Comparison of ENCODE assay signal across 22 mouse cellular contexts in the genomic region with DNA sequence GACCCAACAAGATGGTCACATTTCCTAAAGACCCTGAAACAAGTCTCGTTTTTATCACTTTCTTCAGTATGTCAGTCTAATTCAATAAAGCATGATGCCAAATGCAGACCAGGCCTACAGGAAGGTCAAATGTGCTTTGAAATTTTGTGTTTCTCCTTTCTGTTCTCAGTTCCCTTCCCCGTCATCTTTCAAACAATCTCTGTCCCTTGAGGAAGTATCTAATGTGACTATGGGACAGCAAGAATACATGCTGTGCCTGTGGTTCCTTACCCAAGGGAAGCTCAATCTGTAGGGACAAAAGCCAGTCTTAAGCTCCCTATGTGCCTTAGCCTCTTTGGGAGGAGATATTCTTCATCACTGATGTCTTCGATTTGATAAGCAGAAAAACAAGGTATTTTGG. TPM values are rescaled to one million over a fixed set of nuclear protein-coding genes. Genes with fewer than 3 reads are reported as not detected.
DNase-seq lines count a peak whose midpoint lies in the region; ATAC-seq and TF ChIP-seq lines count a peak whose summit lies in the region.
"Had no signal": no experiment of that assay in that cellular context is flagged by ENCODE, and none has a peak within 500 bp of the region (broad histone marks: within the 10 kb centered on the region; RNA-seq: fewer than 3 reads in every experiment).

No protein-coding gene starts in this region.

- 74% methylated on average over 3 of the region's 3 CpGs for WGBS in liver, adult 2 months
- WGBS in liver, postnatal 0 days (ENCODE audit: insufficient replicate concordance), result 70% methylated on average over 3 of the region's 3 CpGs

- DNase-seq in liver, adult 2 months (ENCODE audit: extremely low read depth, low read depth, low spot score), result peak; percentile 38
- no peak for DNase-seq in liver, postnatal 0 days
- peak; percentile 25 for DNase-seq in CH12.LX (ENCODE audit: extremely low read depth)
- DNase-seq in left cerebral cortex, postnatal 36 days (ENCODE audit: low spot score in 2 of 2), result no peak
- DNase-seq in left cerebral cortex, adult 18-20 months (ENCODE audit: low spot score in 2 of 2), result no peak
- DNase-seq in natural killer cell, adult 2 months (ENCODE audit: low spot score in 2 of 2), result no peak
- DNase-seq: adrenal gland, adult 8-10 months; adrenal gland, postnatal 36 days; cerebellum, adult 11-12 months; cerebellum, adult 9-11 months; cerebellum, postnatal 36 days; gastrocnemius, postnatal 36 days had no signal

- H3K27me3 ChIP-seq in liver, adult 2 months (ENCODE audit: control insufficient read depth, insufficient read depth, low read length), result no peaks in the 10 kb centered on the region
- H3K27me3 ChIP-seq in liver, postnatal 0 days (ENCODE audit: insufficient read depth, low read length), result no peaks in the 10 kb centered on the region
- H3K27me3 ChIP-seq in CH12.LX (replicated peaks), result no peaks in the 10 kb centered on the region
- H3K27me3 ChIP-seq: heart, embryonic 15.5 days had no signal

- no peak for TF ChIP-seq EP300 in liver, postnatal 0 days (IDR thresholded peaks at IDR 0.05; ENCODE audit: low read depth)
- peak; percentile 64; the same call in 1 of the 2 replicates for TF ChIP-seq EP300 in CH12.LX (IDR thresholded peaks at IDR 0.05; ENCODE audit: low read length)

- no peaks in the 10 kb centered on the region for H3K79me2 ChIP-seq in liver, adult 2 months (ENCODE audit: control insufficient read depth, insufficient read depth, low read length)
- no peaks in the 10 kb centered on the region for H3K79me2 ChIP-seq in CH12.LX (replicated peaks; ENCODE audit: control insufficient read depth, extremely low read depth, insufficient read depth, poor library complexity, severe bottlenecking)

- no peak for ATAC-seq in liver, postnatal 0 days
- peak; percentile 75 for ATAC-seq in granulocyte monocyte progenitor cell, adult 5-6 weeks (replicated peaks; ENCODE audit: poor library complexity, severe bottlenecking)
- ATAC-seq in monocyte, adult 5-6 weeks (replicated peaks; ENCODE audit: insufficient number of reproducible peaks, low FRiP score, low TSS enrichment, poor library complexity, severe bottlenecking), result peak; percentile 59
- ATAC-seq: forebrain, embryonic 14.5 days had no signal

- H3K4me1 ChIP-seq in liver, adult 2 months (ENCODE audit: control insufficient read depth, insufficient read depth, low read length), result no peaks in the 10 kb centered on the region
- H3K4me1 ChIP-seq in liver, postnatal 0 days (ENCODE audit: insufficient read depth), result no peaks in the 10 kb centered on the region
- peaks cover 3 to 42% of the 10 kb centered on the region in 2 experiments; a peak in 3 of 4 replicates for H3K4me1 ChIP-seq in CH12.LX (ENCODE audit: control insufficient read depth in 1 of 2, insufficient read depth in 2 of 2)
- H3K4me1 ChIP-seq: embryonic facial prominence, embryonic 10.5 days; forebrain, embryonic 10.5 days; heart, embryonic 15.5 days; hindbrain, embryonic 10.5 days had no signal

- TF ChIP-seq POLR2A in liver, adult 2 months (IDR thresholded peaks at IDR 0.05; ENCODE audit: extremely low read depth, insufficient read depth, low read length), result no peak
- TF ChIP-seq POLR2A in CH12.LX (IDR thresholded peaks at IDR 0.05; ENCODE audit: low read depth, low read length), result no peak

- dilution Hi-C loops in CH12.LX (cut with MboI; ENCODE audit: extremely low pct_ligation_motif_present, extremely low pct_unique_long_range_greater_than_20kb, low sequenced_read_pairs), result no loop called here

- H3K9me3 ChIP-seq in liver, postnatal 0 days (ENCODE audit: low read length), result no peaks in the 10 kb centered on the region
- H3K9me3 ChIP-seq in CH12.LX (replicated peaks; ENCODE audit: low read length), result no peaks in the 10 kb centered on the region
- H3K9me3 ChIP-seq: embryonic facial prominence, embryonic 10.5 days; forebrain, embryonic 10.5 days; heart, embryonic 15.5 days; hindbrain, embryonic 10.5 days had no signal

- no peak for TF ChIP-seq RAD21 in CH12.LX (IDR thresholded peaks at IDR 0.05; ENCODE audit: low read depth, low read length)

- no peak overlapping the region for H3K4me2 ChIP-seq in liver, postnatal 0 days (ENCODE audit: low read depth, low read length)
- H3K4me2 ChIP-seq in CH12.LX (ENCODE audit: insufficient read depth, low read depth, poor library complexity, severe bottlenecking), result no peak overlapping the region
- H3K4me2 ChIP-seq: heart, embryonic 11.5 days; heart, embryonic 15.5 days; hindbrain, embryonic 14.5 days had no signal

- no peak overlapping the region for H3K9ac ChIP-seq in liver, adult 2 months (ENCODE audit: low read depth, low read length)
- H3K9ac ChIP-seq in liver, postnatal 0 days (replicated peaks), result no peak overlapping the region
- no peak overlapping the region for H3K9ac ChIP-seq in CH12.LX (ENCODE audit: insufficient read depth, low read depth)
- H3K9ac ChIP-seq: heart, embryonic 15.5 days; hindbrain, embryonic 14.5 days had no signal

- no peaks in the 10 kb centered on the region for H3K36me3 ChIP-seq in liver, adult 2 months (ENCODE audit: control insufficient read depth, insufficient read depth, low read length)
- no peaks in the 10 kb centered on the region for H3K36me3 ChIP-seq in liver, postnatal 0 days (replicated peaks; ENCODE audit: insufficient read depth, low read length)
- no peaks in the 10 kb centered on the region for H3K36me3 ChIP-seq in CH12.LX (replicated peaks in 1 of 2; ENCODE audit: control insufficient read depth in 1 of 2, insufficient read depth in 1 of 2, low read length in 1 of 2)
- H3K36me3 ChIP-seq: embryonic facial prominence, embryonic 10.5 days; forebrain, embryonic 10.5 days; heart, embryonic 15.5 days; hindbrain, embryonic 10.5 days had no signal

- in situ Hi-C loops in CH12.LX (cut with MboI; ENCODE audit: low pct_ligation_motif_present, low pct_unique_long_range_greater_than_20kb, low sequenced_read_pairs), result no loop called here

- no peak for TF ChIP-seq CTCF in liver, adult 2 months (IDR thresholded peaks at IDR 0.05; ENCODE audit: low read depth, low read length)
- TF ChIP-seq CTCF in liver, postnatal 0 days (IDR thresholded peaks at IDR 0.05; ENCODE audit: low read depth), result no peak
- TF ChIP-seq CTCF in CH12.LX (conservative IDR thresholded peaks at IDR 0.05 in 1 of 2, IDR thresholded peaks at IDR 0.05 in 1 of 2; ENCODE audit: low read depth in 2 of 2, low read length in 2 of 2), result no peak

- H3K4me3 ChIP-seq in liver, adult 2 months (ENCODE audit: insufficient read depth, low read depth, low read length), result no peak overlapping the region
- H3K4me3 ChIP-seq in liver, postnatal 0 days (ENCODE audit: low read depth, low read length), result no peak overlapping the region
- H3K4me3 ChIP-seq in CH12.LX (replicated peaks in 1 of 3; ENCODE audit: low read depth in 2 of 3, low read length in 2 of 3, poor library complexity in 1 of 3), result no peak overlapping the region
- H3K4me3 ChIP-seq: embryonic facial prominence, embryonic 10.5 days; erythroblast, embryonic 14.5 days; forebrain, embryonic 10.5 days; heart, embryonic 15.5 days; hindbrain, embryonic 10.5 days had no signal

- no peak overlapping the region for H3K27ac ChIP-seq in liver, adult 2 months (replicated peaks; ENCODE audit: insufficient read depth, low read depth, low read length)
- H3K27ac ChIP-seq in liver, postnatal 0 days (ENCODE audit: low read depth), result no peak overlapping the region
- H3K27ac ChIP-seq in CH12.LX (ENCODE audit: insufficient read depth, low read depth), result no peak overlapping the region
- H3K27ac ChIP-seq: embryonic facial prominence, embryonic 10.5 days; forebrain, embryonic 10.5 days; heart, embryonic 15.5 days; hindbrain, embryonic 10.5 days; hindbrain, embryonic 14.5 days had no signal

- intact Hi-C loops in left cerebral cortex, postnatal 36 days (cut with DNase I), result no loop called here

TF ChIP-seq in CH12.LX, 34 proteins besides CTCF, POLR2A, EP300 and RAD21:
- TF ChIP-seq BHLHE40 (IDR thresholded peaks at IDR 0.05; ENCODE audit: low read depth, low read length) (no peak), ZNF384 (IDR thresholded peaks at IDR 0.05; ENCODE audit: low read depth, low read length) (no peak), POLR2AphosphoS2 (IDR thresholded peaks at IDR 0.05; ENCODE audit: low read depth, low read length) (no peak), MYC (IDR thresholded peaks at IDR 0.05; ENCODE audit: low read depth, low read length) (no peak), MXI1 (IDR thresholded peaks at IDR 0.05; ENCODE audit: low read depth, low read length) (no peak), UBTF (IDR thresholded peaks at IDR 0.05; ENCODE audit: low read depth, low read length) (no peak), ELF1 (IDR thresholded peaks at IDR 0.05; ENCODE audit: low read depth, low read length) (no peak), USF2 (conservative IDR thresholded peaks at IDR 0.05; ENCODE audit: low read depth, low read length) (no peak), GABPA (IDR thresholded peaks at IDR 0.05; ENCODE audit: insufficient replicate concordance, low read depth, low read length) (no peak), ZKSCAN1 (IDR thresholded peaks at IDR 0.05; ENCODE audit: borderline replicate concordance, low read depth, low read length) (no peak), USF1 (IDR thresholded peaks at IDR 0.05; ENCODE audit: low read depth, low read length) (no peak), SMC3 (IDR thresholded peaks at IDR 0.05; ENCODE audit: low read depth, low read length) (no peak), TCF12 (IDR thresholded peaks at IDR 0.05; ENCODE audit: low read depth, low read length) (no peak)

RNA-seq across cellular contexts. Expression of a gene that starts 39.3 kb away (rescaled TPM):
- total RNA-seq in liver, adult 2 months (2014; rRNA removed), result 551 and 607 TPM in 2 replicates
- 109 and 194 TPM in 2 replicates for polyA plus RNA-seq in liver, adult 2 months (2012; rRNA removed)
- polyA plus RNA-seq in liver, postnatal 0 days (2015; fragmentation: Nextera tagmentation; extraction: Ambion mirVana), result 328 and 355 TPM in 2 replicates
- 133 and 168 TPM in 2 replicates for total RNA-seq in CH12.LX (2012; rRNA removed)
- total RNA-seq in CH12.LX (2014; rRNA removed), result 244 and 256 TPM in 2 replicates
- 267 and 316 TPM in 2 replicates for polyA plus RNA-seq in CH12.LX (2012; ENCODE audit: insufficient read length, low read depth)
- total RNA-seq in granulocyte monocyte progenitor cell, adult 5-6 weeks (2014; fragmentation: Nextera tagmentation), result 131 and 141 TPM in 2 replicates
- total RNA-seq in granulocyte monocyte progenitor cell, adult 5-6 weeks (2017), result 53.6 and 57.1 TPM in 2 replicates
- 117 to 205 TPM (median 169 TPM) in 3 replicates for total RNA-seq in monocyte, adult 5-6 weeks (2017)
- 10 to 100 TPM; 13.1 to 17.8 TPM for total RNA-seq in left cerebral cortex, postnatal 36 days (2021)
- 10 to 100 TPM; 21.6 to 23.0 TPM for total RNA-seq in left cerebral cortex, adult 18-20 months (2021)

Comparison
In these comparisons a context has a peak if more than half of its experiments do, and no peak if none do; other contexts are left out.
1. DNase-seq: peak in liver, adult 2 months (single experiment) and CH12.LX (single experiment); none in liver, postnatal 0 days (single experiment), left cerebral cortex, postnatal 36 days (0 of 2), left cerebral cortex, adult 18-20 months (0 of 2) and natural killer cell, adult 2 months (0 of 2).